Mouse (Mus musculus): ENCODE results near the gene Necab2.

- no peak for TF ChIP-seq CTCF (conservative IDR thresholded peaks at IDR 0.05; ENCODE audit: low read length)
- no peak for TF ChIP-seq POU5F1 (IDR thresholded peaks at IDR 0.05; ENCODE audit: borderline replicate concordance, low read length)
Observed at GRCm38 (mm10) chr8:119434569-119434968, 11.9 kb upstream of the Necab2 start.

Measured in E14TG2a.4 (cell line).